Mouse (Mus musculus): ENCODE data around the gene Agap3. TPM values are rescaled to one million over a fixed set of nuclear protein-coding genes. Genes with fewer than 3 reads are reported as not detected.

Agap3 gene
- polyA plus RNA-seq, 2 experiments from 2014 or later, result 5.5 to 8.6 TPM

- no peak for ATAC-seq
Measured at GRCm38 (mm10) chr5:24433993-24434392, 18.0 kb upstream of the Agap3 start.

- ATAC-seq, result no peak
Measured at GRCm38 (mm10) chr5:24441187-24441586, 10.8 kb upstream of the Agap3 start.

- ATAC-seq, result no peak
Measured at GRCm38 (mm10) chr5:24442029-24442428, 9.9 kb upstream of the Agap3 start.

- no peak for ATAC-seq
Measured at GRCm38 (mm10) chr5:24443204-24443603, 8.8 kb upstream of the Agap3 start.

GRCm38 (mm10) chr5:24443927-24444326 lies 8.1 kb upstream of the Agap3 start:
- ATAC-seq, result no peak

GRCm38 (mm10) chr5:24444746-24445427 lies 7.1 kb upstream of the Agap3 start, which contains the start of gene Fastk:
Gene Fastk, minus strand, starts transcription at chr5:24445287.
- ATAC-seq, result peak; percentile 76

GRCm38 (mm10) chr5:24445428-24446080 lies 6.4 kb upstream of the Agap3 start:
- no peak for ATAC-seq

GRCm38 (mm10) chr5:24446630-24447029 lies 5.3 kb upstream of the Agap3 start:
- no peak for ATAC-seq

GRCm38 (mm10) chr5:24447624-24448298 lies 4.2 kb upstream of the Agap3 start, which contains the start of gene Tmub1:
Gene Tmub1, minus strand, starts transcription at chr5:24447854.
- peak; percentile 66 for ATAC-seq

- peak; percentile 71 for ATAC-seq
Measured at GRCm38 (mm10) chr5:24451264-24452029, 530 bp upstream of the Agap3 start.

GRCm38 (mm10) chr5:24452691-24453233 lies 785 bp downstream of the Agap3 start:
- peak; percentile 6 for ATAC-seq

- no peak for ATAC-seq
Measured at GRCm38 (mm10) chr5:24453283-24453984, 1.5 kb downstream of the Agap3 start.

GRCm38 (mm10) chr5:24453985-24454303 lies 2.0 kb downstream of the Agap3 start:
- ATAC-seq, result no peak

- ATAC-seq, result no peak
Measured at GRCm38 (mm10) chr5:24455076-24455475, 3.1 kb downstream of the Agap3 start.

GRCm38 (mm10) chr5:24455613-24456012 lies 3.6 kb downstream of the Agap3 start:
- no peak for ATAC-seq

- no peak for ATAC-seq
Measured at GRCm38 (mm10) chr5:24466762-24467161, 14.8 kb downstream of the Agap3 start.

- peak; percentile 81 for ATAC-seq
Measured at GRCm38 (mm10) chr5:24470600-24470999, 18.6 kb downstream of the Agap3 start.

GRCm38 (mm10) chr5:24472884-24473619 lies 21.1 kb downstream of the Agap3 start:
- no peak for ATAC-seq

- peak; percentile 25 for ATAC-seq
Measured at GRCm38 (mm10) chr5:24474025-24474722, 22.2 kb downstream of the Agap3 start.

- ATAC-seq, result peak; percentile 70
Measured at GRCm38 (mm10) chr5:24474723-24475261, 22.8 kb downstream of the Agap3 start.
